Mouse (Mus musculus): Measurements from ENCODE around the gene Pcgf2.
A peak's percentile ranks its signal among the peaks of the same experiment; 100 is the strongest.
"Not testable (repeated sequence)": the region's sequence is repeated elsewhere in the genome, so short reads cannot be mapped to it uniquely, and the experiment has no call there.

Gene Pcgf2

GRCm38 (mm10) chr11:97700003-97700745 is at the start of gene Pcgf2:
Gene Pcgf2 (minus strand): TSS chr11:97700497.
- DNase-seq (ENCODE audit: low spot score): peak; percentile 78

- DNase-seq (ENCODE audit: low spot score): no peak
Measured at GRCm38 (mm10) chr11:97748496-97748895, 48.2 kb upstream of the Pcgf2 start.

- DNase-seq (ENCODE audit: low spot score): no peak
Measured at GRCm38 (mm10) chr11:97747773-97748172, 47.5 kb upstream of the Pcgf2 start.

- DNase-seq (ENCODE audit: low spot score): no peak
Measured at GRCm38 (mm10) chr11:97745331-97745721, 45.0 kb upstream of the Pcgf2 start.

- DNase-seq (ENCODE audit: low spot score): peak; percentile 96
Measured at GRCm38 (mm10) chr11:97744718-97745330, 44.5 kb upstream of the Pcgf2 start.

GRCm38 (mm10) chr11:97744063-97744717 is 43.9 kb upstream of the Pcgf2 start, which contains the start of gene Pip4k2b:
Gene Pip4k2b (minus strand): TSS chr11:97744704.
- peak; percentile 48 for DNase-seq (ENCODE audit: low spot score)

GRCm38 (mm10) chr11:97743423-97743822 is 43.1 kb upstream of the Pcgf2 start:
- DNase-seq (ENCODE audit: low spot score): no peak

GRCm38 (mm10) chr11:97742591-97742990 is 42.3 kb upstream of the Pcgf2 start:
- no peak for DNase-seq (ENCODE audit: low spot score)

- no peak for DNase-seq (ENCODE audit: low spot score)
Measured at GRCm38 (mm10) chr11:97742157-97742556, 41.9 kb upstream of the Pcgf2 start.

- no peak for DNase-seq (ENCODE audit: low spot score)
Measured at GRCm38 (mm10) chr11:97740190-97740589, 39.9 kb upstream of the Pcgf2 start.

GRCm38 (mm10) chr11:97739155-97739554 is 38.9 kb upstream of the Pcgf2 start:
- no peak for DNase-seq (ENCODE audit: low spot score)

- DNase-seq (ENCODE audit: low spot score): no peak
Measured at GRCm38 (mm10) chr11:97738703-97739102, 38.4 kb upstream of the Pcgf2 start.

- DNase-seq (ENCODE audit: low spot score): no peak
Measured at GRCm38 (mm10) chr11:97737600-97737999, 37.3 kb upstream of the Pcgf2 start.

GRCm38 (mm10) chr11:97736645-97737044 is 36.3 kb upstream of the Pcgf2 start:
- no peak for DNase-seq (ENCODE audit: low spot score)

- DNase-seq (ENCODE audit: low spot score): not testable (repeated sequence)
Measured at GRCm38 (mm10) chr11:97734810-97735209, 34.5 kb upstream of the Pcgf2 start.

- DNase-seq (ENCODE audit: low spot score): no peak
Measured at GRCm38 (mm10) chr11:97733689-97734088, 33.4 kb upstream of the Pcgf2 start.

- DNase-seq (ENCODE audit: low spot score): no peak
Measured at GRCm38 (mm10) chr11:97728730-97729129, 28.4 kb upstream of the Pcgf2 start.

- no peak for DNase-seq (ENCODE audit: low spot score)
Measured at GRCm38 (mm10) chr11:97728311-97728710, 28.0 kb upstream of the Pcgf2 start.

- no peak for DNase-seq (ENCODE audit: low spot score)
Measured at GRCm38 (mm10) chr11:97723709-97724108, 23.4 kb upstream of the Pcgf2 start.

GRCm38 (mm10) chr11:97721338-97721737 is 21.0 kb upstream of the Pcgf2 start:
- DNase-seq (ENCODE audit: low spot score): no peak

GRCm38 (mm10) chr11:97719041-97719440 is 18.7 kb upstream of the Pcgf2 start:
- no peak for DNase-seq (ENCODE audit: low spot score)

- DNase-seq (ENCODE audit: low spot score): no peak
Measured at GRCm38 (mm10) chr11:97718281-97718860, 18.1 kb upstream of the Pcgf2 start.
